Mouse (Mus musculus) embryo, embryonic 10.5 days (tissue): ENCODE data around the gene Cybc1.

Experiments used
- DNase-seq: peaks from one replicate; pipeline ENCODE4 v3.0.0-alpha.2; 2015; ENCODE audit warnings: low spot score

Gene Cybc1

DNA sequence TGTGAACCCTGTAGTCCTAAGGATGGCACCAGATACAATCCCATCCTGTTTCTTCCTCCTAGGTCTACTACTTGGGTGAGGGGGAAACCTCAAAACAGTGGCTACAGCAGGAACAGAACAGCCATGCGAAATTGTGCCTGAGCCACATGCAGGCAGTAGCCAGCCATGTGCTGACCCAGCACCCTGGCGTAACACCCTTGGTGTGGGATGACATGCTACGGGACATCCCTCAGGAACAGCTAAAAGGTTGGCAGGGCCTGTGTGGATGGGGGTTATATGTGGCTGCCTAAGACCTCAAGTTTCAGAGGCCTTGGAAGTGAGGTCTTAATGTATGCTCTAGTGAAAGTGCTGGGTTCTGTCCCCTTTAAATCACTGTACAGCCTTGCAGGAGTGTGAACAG, 12.3 kb downstream of the Cybc1 start:
- no peak for DNase-seq

GRCm38 (mm10) chr11:121204161-121205006, 24.7 kb downstream of the Cybc1 start, which contains the start of the genes Hexdc and Ogfod3:
Gene Hexdc, plus strand, starts transcription at chr11:121204433.
Gene Ogfod3, minus strand, starts transcription at chr11:121204711.
- peak; percentile 97 for DNase-seq

GRCm38 (mm10) chr11:121203859-121204160, 25.3 kb downstream of the Cybc1 start:
- DNase-seq = no peak

- DNase-seq = peak; percentile 54
Measured at GRCm38 (mm10) chr11:121201436-121202198, 27.5 kb downstream of the Cybc1 start.

DNA sequence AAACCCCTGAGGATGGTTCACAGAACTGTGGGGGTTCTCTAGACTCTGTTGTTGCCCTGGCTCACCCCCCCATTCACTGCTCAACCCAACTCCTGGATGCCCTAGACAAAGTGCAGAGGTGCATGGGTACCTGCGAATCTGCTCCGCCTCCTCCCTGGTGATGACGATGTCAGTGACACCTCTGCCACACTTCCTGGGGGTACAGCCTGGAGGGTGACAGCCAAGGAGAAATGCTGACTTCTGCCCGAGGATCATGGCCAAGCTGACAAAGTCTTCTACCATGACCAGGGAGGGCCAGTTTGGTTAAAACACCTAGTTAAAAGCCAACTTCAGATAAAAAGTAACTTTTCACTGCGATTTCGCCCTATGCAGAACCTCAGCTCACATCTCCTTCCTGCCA, 28.3 kb downstream of the Cybc1 start:
- DNase-seq = no peak

DNA sequence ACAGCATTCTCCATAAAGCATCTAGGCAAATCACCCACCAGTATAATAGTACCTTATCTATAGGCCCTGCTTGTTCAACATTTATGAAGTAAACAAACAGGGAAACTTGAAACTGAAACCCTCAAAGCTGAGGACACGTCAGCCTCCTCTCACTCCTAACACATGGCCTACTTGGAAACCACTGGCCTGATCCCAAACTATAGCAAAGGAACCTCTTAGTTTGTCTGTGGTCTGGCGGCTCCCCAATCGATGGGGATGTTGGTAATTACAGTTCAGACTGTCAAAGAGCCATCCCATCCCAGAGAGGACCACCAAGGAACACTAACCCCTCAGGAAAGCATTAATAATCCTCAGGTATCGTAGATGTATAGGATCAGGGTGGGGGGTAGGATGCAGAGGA, 29.3 kb downstream of the Cybc1 start:
- no peak for DNase-seq

GRCm38 (mm10) chr11:121198622-121199021, 30.5 kb downstream of the Cybc1 start:
- no peak for DNase-seq

- no peak for DNase-seq
Measured at GRCm38 (mm10) chr11:121193415-121193814, 35.7 kb downstream of the Cybc1 start.

GRCm38 (mm10) chr11:121192742-121193141, 36.4 kb downstream of the Cybc1 start:
- DNase-seq = no peak

DNA sequence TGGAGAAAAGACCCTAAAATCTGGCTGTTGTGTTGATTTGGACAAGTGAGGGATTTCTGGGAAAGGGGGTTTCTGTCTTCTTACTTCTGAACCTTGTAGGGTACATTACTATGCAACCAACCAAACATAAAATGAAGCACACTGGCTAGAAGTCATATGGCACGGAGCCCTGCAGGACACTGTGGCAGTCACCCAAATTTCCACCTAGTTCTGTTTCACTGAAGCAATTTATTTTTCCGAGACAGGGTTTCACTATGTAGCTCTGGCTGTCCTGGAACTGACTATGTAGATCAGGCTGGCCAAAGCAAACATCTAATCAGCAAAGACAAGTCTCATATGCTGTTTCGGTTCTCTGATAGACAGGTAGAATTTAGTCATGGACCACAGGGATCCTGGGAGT, 39.4 kb downstream of the Cybc1 start:
- no peak for DNase-seq

GRCm38 (mm10) chr11:121176285-121177270, 52.5 kb downstream of the Cybc1 start:
- DNase-seq = peak; percentile 79

DNA sequence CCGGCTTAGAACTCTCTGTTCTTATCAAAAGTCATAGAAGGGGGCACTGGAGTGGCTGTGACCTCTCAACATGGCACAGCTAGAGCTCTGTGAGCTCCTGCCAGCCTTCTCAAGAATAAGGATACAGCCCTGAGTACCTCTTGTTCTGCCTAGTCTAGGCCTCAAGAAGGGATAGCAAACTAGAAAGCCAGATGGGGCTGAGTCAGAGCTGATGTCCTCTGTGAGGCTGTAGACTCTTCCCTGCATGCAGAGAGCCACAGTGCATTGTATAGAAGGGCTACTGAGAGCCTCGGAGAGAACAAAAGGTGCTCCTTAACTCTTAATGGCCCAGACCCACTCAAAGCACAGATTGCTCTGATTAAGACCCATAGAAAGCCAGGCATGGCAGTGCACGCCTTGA, 54.9 kb downstream of the Cybc1 start:
- DNase-seq = no peak

GRCm38 (mm10) chr11:121173203-121173602, 55.9 kb downstream of the Cybc1 start:
- DNase-seq = no peak
